Mouse (Mus musculus): ENCODE measurements at regions not wholly inside any gene's neighbourhood (a gene's known extent, or its start where the extent isn't known, plus 50 kb on each side); places are given as distances from the start of the nearest gene placed in this dataset.

GRCm38 (mm10) chr13:92973791-92974190 is 129.2 kb downstream of the Mtx3 start:
- no peak for DNase-seq (ENCODE audit: low spot score in 2 of 2)

DNA sequence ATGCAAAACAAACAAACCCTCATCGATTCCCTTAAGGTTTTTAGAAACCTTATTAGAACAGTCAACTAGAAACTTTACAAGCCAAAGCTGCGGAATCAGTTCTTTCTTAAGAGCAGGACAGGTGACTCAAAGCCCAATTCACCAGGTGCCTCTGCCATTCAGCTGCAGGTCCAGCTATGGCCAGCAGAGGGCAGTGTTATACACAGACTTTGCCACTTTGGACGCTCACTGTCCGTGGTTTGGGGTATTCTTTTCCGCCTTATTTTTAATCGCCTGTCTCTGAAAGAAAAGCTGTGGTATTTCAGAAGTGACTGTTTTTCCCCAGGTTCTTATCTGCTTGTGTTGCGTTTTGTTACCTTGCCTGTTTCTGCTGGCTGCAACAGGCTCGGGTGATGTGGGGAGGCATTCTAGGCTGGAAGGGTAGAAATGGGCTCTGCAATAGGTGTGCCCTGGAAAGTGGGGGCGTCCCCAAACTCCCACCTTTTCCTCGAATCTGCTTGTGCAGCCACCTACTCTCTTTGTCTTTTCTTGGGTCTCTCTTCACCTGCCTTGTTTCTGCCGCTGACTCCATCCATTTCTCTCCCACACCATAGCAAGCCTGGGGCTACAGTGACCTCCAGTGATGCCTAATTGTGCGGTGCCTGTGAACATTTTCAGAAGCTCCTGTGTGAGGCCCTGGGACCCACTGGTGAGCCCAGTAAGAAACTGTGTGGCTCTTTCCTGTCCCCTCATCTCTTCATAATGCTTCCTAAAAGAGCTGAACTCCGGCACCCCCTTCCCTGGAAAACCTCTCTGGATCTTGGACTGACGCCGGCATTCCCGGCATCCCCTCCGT is 142.4 kb downstream of the Mtx3 start:
- peak; percentile 49 to 70 for DNase-seq (ENCODE audit: low spot score in 2 of 2)

GRCm38 (mm10) chr13:92987691-92988090 is 143.1 kb downstream of the Mtx3 start:
- no peak for DNase-seq (ENCODE audit: low spot score in 2 of 2)

- DNase-seq (ENCODE audit: low spot score in 2 of 2) = no peak
These were observed 144.0 kb downstream of the Mtx3 start for GRCm38 (mm10) chr13:92988600-92988999.

GRCm38 (mm10) chr13:92990316-92991206 is 146.0 kb downstream of the Mtx3 start:
- DNase-seq (ENCODE audit: low spot score in 2 of 2) = peak in 1 of 2 experiments; percentile 45
